Mouse (Mus musculus) heart, adult 9 months (tissue): ENCODE measurements around the gene Ncaph.
"Not testable (repeated sequence)": the region's sequence is repeated elsewhere in the genome, so short reads cannot be mapped to it uniquely, and the experiment has no call there.

ENCODE experiments used
- DNase-seq, 2 experiments: peaks; one replicate each; pipeline ENCODE4 v3.0.0; 2022; ENCODE audit warnings: low spot score in 2 of 2

Gene Ncaph

DNA sequence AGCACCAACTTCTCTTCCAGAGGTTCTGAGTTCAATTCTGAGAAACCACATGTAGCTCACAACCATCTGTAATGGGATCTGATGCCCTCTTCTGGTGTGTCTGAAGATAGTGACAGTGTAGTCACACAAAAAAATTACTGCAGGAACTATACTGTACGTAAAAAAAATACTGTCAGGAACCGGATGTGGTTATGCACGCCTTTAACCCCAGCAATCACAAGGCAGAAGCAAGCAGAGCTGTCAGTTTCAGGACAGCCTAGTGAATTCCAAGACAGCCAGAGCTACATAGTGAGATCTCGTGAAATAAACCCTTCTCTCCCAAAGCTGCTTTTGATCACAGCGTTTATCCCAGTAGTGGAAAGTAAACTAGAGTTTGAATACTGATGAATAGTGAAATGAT lies 47.5 kb downstream of the Ncaph start:
- no peak for DNase-seq

DNA sequence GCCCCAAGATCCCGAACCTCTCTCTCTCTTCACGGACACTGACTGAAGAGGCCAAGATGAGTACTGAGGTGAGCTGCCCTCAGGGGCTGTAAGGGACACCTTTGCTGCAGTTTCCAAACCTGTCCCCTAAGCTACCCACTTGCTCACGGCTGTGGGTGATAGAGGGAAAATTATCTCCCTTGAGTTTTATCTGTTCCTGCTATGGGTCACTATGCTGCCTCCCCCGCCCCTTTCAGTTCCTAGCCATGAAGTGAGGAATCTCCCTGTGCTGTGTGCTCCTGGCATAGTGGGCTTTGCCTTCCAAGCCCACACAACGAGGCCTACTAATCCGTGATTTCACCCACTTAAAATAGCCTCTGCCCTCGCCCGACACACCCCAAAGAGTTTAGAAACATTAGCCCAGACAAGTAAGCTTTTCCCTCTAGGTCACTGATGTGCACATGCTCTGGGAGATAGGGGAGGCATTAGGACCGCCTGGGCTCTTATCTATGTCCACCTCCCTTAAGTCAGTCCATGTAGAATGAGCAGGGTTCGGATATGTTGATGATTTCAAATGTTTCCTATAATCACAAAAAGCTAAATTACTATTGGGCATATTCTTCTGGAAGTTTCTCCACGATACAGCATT lies 53.0 kb downstream of the Ncaph start:
- no peak for DNase-seq

DNA sequence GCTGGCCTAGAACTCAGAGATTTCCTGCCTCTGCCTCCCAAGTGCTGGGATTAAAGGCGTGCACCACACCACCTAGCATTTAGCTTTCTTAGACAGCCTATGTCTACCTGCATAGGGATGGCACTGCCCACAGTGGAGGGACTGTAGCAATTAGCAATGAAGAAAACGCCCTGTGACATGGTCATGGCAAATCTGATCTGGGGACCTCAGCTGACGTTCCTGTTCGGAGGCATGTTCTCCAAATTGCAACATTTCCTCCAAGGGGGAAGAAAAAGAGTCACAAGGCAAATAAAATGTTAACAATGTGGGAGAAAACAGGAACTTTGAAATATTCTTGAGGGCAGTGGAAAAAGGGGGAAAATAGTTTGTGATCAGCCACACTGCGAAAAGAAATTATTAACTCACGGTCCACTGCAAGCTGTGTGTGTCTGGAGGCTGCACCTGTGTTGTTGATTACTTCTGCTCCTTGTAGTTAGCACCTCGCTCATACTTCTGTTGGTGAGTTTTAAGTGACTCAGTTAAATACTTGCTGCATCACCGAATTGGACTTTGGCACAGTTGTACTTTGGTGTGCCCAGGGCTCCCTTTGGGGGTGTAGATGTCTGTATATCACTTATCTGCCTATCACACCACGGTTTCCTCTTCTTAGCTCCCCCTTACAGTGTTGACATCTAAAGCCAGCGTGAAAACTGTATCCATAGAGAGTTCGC lies 53.7 kb downstream of the Ncaph start:
- peak; percentile 12 to 31 for DNase-seq

- DNase-seq: not testable (repeated sequence)
These were observed 54.7 kb downstream of the Ncaph start for GRCm38 (mm10) chr2:127079066-127079465.

DNA sequence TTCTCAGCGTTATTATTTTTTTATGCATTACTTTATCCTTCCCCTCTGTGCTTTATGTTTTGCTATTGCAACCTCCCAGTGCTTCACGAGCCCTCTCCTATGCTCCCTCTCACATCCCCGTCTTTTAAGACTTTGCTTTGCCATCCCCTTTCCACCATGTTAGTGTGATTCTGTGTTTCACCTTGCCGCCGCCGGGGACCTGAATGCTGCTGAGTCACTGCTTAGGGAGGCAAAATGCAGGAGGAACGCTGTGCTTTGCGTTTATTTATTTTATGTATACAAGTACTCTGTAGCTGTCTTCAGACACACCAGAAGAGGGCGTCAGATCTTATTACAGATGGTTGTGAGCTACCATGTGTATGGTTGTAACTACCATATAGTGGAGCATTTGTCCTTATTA lies 56.1 kb downstream of the Ncaph start:
- DNase-seq: no peak

- no peak for DNase-seq
These were observed 59.6 kb downstream of the Ncaph start for GRCm38 (mm10) chr2:127074116-127074515.

- no peak for DNase-seq
These were observed 62.9 kb downstream of the Ncaph start for GRCm38 (mm10) chr2:127070879-127071278.

DNA sequence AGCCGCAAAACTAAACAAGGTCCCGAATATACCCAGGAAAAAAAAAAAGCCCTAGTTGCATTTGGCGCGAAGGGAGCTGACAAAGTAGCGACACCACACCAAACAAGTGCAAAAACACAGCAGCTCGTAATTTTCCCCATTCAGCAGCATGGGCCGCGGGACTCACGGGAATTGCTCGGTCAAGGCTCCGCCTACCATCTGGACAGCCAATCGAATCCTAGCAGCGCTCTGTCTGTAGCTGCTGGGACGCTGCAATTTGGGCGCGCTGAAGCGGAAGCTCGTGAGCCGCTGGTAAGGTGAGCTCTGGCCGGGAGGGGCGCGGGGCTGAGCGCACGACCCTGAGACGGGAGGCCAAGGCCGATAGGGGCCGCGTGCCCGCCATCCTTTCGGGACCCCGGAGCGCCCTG lies 63.3 kb downstream of the Ncaph start, which contains the start of gene Blvra:
Gene Blvra (plus strand): TSS at position 231 of the 407 bp plus-strand sequence.
- DNase-seq: peak; percentile 88 to 89

DNA sequence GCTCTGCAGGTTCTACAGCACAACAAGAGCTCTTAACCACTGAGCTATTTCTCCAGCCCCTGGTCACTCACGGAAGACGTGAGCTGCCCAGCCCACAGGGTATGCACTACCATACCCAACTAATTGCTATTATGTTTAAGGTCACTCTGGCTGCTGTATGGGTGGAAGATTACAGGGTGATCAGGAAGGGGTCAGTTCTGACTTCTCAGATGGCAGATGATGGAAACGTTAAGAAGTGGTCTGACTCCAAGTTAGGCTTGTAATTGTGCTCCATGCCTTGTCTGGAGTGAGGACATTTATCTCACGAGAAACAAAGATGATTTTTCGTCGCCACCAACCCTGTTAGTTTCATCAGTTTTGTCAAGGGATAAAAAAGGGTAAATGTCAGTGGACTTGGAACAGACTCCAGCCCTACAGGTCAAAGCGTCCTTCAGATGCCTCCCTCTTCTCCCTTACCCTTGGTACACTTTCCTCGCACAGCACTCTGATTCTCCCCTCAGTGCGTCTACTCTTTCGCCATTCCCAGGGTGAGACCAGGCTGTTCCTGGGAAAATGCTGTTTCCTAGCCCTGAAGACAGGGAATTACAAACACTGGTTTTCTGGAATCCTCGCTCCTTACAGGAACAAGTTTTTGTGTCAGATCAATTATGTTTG lies 63.8 kb downstream of the Ncaph start:
- DNase-seq: no peak

DNA sequence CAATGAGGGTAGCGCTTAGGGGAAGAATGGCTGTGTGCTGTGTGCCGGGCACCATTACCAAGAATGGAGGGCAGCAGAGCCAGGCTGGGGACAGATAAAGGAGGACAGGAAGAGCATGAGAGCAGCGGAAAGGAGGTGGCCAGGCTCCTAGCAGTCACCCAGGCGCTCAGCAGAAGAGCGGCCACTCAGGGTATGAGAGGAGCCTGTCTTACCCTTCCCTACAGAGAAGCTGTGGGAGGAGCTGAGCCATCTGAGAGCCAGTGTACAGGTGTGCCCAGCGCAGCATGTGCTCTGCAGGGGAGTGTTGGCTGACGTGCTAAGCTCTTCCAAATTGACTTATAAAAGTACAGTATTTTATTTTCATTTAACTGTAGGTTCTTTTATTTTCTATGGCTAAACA lies 64.9 kb downstream of the Ncaph start:
- DNase-seq: no peak

DNA sequence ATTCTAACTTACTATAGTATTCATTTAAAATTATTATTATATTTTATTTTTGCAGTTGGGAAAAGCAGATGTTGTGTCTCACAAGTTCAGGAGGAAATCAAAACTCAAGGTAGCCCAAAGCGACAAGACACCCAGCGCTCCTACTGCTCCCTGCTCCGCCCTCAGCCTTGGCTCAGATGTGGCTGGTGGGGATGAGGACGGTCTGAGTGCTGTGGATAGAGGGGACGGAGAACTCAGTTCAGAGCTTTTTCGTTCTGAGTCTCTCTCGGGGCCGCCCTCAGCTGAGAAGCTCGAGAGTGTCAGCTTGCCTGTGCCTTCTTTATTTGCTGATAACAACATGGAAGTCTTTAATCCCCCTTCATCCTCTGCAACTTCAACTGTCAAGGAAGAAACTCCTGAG lies 72.3 kb downstream of the Ncaph start:
- no peak for DNase-seq
